Mouse (Mus musculus) liver, adult 2 months (tissue): ENCODE results near the gene Plekha1.

Experiments used
- CTCF ChIP-seq: fragments of 200-500 bp; IDR thresholded peaks from 2 replicates; pipeline ENCODE4 v1.5.1; 2011; ENCODE audit warnings: low read depth, low read length, control low read depth
- POLR2A ChIP-seq: fragments of 200-500 bp; IDR thresholded peaks from 2 replicates; pipeline ENCODE4 v1.6.1; 2011; ENCODE audit warnings: low read length, control low read depth; ENCODE audit not compliant: insufficient read depth; ENCODE audit errors: extremely low read depth

GRCm38 (mm10) chr7:130910841-130911240 lies 45.3 kb downstream of the Plekha1 start:
- TF ChIP-seq POLR2A (no peak), CTCF (no peak)
